Mouse (Mus musculus) ES-E14 (cell line): Measurements from ENCODE around the gene Ntrk2.

Source experiments
- HCFC1 ChIP-seq: IDR thresholded peaks from 2 replicates; pipeline ENCODE4 v1.6.1; 2012; ENCODE audit warnings: low read length, inconsistent platforms, borderline replicate concordance; ENCODE audit not compliant: insufficient read depth
- MAFK ChIP-seq: IDR thresholded peaks from 2 replicates; pipeline ENCODE4 v1.6.1; 2014; ENCODE audit warnings: mild to moderate bottlenecking, low read depth, low read length, inconsistent platforms; ENCODE audit not compliant: insufficient read depth

- no peak for TF ChIP-seq MAFK
- no peak for TF ChIP-seq HCFC1
These were observed 274.1 kb downstream of the Ntrk2 start for GRCm38 (mm10) chr13:59080468-59080867.
